Mouse (Mus musculus) right cerebral cortex, postnatal 10 days (tissue): ENCODE data around the gene B4galnt4.

Experiments
- DNase-seq, 2 experiments: peaks; one replicate each; pipeline ENCODE4 v3.0.0; 2021; ENCODE audit warnings: low spot score in 2 of 2

Gene B4galnt4

DNA sequence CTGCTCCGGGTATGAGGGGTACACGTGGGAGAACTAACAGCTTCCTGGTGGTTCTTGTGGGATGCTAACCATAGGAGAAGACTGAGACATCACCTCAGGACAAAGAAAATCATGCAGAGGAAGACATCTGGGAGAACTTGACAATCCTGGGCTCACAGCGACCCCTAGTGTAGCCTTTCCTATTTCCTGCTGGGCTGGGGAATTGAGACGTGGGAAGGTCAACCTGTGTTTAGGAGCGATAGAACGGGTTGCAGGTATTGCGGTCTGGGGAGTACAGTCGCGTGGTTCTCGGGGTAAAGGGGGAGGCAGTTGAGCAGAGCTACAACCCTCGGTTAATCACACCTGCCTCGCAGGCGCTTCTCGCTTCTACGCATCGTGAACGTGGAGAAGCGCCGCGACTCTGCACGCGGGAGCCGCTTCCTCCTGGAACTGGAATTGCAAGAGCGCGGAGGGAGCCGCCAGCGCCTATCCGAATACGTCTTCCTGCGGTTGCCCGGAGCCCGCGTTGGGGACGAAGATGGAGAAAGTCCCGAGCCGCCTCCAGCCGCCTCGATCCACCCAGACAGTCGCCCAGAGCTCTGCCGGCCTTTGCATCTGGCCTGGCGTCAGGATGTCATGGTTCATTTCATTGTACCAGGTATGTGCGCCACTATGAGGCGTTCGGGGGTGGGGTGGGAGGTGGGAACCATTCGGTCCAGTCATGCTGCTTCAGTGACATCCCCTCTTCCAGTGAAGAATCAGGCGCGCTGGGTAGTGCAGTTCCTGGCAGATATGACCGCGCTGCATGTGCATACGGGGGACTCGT is 9.4 kb downstream of the B4galnt4 start:
- DNase-seq = peak; percentile 83 to 84

- peak in 1 of 2 experiments; percentile 48 for DNase-seq
Observed at GRCm38 (mm10) chr7:141072017-141072745, 11.3 kb downstream of the B4galnt4 start.

DNA sequence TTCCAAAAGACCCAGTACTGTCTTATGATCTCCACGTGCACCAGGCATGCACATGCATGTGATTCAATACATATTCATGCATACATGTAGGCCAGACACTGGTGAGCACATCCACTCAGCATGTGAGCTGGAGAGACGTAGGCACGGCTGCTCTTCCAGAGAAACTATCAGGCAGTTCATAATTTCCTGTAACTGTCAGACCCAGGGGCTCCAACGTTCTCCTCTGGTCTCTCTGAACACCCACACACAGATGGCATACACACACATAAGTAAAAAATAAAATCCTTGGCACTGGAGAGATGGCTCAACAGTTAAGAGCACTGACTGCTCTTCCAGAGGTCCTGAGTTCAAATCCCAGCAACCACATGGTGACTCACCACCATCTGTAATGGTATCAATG is 12.9 kb downstream of the B4galnt4 start:
- DNase-seq = peak in 1 of 2 experiments; percentile 51

GRCm38 (mm10) chr7:141077841-141078240 is 16.9 kb downstream of the B4galnt4 start, which contains the start of gene Pkp3:
Gene Pkp3 (plus strand): TSS chr7:141078218.
- no peak for DNase-seq

DNA sequence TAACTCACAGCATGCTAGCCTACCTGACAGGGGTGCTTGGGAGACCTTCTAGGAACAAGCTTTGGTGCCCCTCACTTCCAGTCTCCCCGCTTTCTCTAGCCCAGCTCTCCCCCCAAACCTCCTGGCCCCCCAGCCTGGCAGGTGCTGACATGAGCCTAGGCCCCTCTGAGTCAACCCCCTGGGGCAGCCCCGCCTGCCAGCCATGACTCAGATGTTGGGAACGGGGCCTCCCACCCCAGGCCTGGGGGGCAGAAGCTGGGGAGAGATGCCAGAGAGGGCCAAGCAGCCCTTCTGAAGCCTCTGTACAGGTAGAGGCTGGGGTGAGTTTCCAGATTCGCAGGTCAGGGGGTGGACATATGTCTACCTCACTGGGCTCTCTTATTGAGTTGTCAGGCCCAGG is 18.0 kb downstream of the B4galnt4 start:
- DNase-seq = no peak

DNA sequence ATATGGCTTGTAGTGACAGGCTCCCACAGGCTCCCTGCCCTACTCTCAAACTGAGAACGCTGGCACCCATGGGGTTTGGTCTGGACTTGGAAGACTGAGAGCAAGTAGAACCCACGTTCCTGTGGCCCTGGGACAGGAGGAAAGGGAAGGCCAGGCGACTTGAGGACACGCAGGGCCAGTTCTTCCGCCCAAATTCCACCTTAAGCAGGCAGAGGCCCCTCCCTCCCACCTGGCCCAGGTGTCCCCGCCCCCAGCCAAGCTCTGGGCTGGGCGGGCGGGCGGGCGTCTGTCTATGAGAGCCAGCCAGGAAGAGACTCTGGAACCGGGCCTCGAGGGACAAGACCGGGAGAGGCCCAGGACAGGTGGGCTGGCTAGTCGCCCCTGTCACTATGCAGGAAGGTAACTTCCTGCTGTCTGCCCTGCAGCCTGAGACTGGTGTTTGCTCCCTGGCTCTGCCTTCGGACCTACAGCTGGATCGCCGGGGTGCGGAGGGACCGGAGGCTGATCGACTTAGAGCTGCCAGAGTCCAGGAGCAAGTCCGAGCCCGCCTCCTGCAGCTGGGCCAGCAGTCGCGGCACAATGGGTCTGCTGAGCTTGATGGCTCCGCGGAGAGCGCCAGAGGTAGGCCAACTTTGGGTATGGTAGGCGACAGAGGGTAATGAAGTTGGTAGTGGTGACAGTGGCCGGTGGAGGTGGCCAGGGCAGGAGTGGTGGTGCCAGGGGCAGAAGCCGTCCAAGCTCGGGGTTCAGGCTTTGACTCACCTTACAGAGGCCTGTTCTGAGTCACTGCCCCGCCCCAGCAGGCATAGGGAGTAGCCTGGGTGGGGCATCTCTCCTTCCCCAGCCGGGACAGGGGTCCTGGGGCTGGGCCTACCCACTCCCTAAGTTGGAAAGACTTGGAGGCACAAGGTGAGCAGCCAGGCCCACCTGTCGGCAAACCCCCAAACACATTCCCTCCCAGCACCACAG is 18.9 kb downstream of the B4galnt4 start:
- no peak for DNase-seq

DNA sequence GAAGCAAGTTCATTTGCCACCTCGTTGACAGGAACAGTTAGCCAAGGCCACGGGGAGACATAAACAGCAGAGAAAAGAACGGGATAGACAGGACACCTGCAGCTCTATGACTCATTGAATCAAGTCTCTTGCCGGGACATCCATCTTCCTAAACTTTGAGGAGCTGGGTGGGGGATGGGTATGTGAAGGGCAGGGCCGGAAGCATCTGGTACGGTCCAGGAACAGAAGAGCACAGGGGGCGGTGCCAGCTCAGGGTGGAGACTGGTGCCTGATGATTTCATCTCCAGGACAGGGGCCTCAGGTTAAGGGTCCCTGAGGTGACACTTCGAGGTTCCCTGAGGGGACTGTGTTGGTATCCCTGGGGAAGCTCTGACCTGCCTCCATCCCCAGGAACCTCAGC is 27.0 kb downstream of the B4galnt4 start:
- no peak for DNase-seq

DNA sequence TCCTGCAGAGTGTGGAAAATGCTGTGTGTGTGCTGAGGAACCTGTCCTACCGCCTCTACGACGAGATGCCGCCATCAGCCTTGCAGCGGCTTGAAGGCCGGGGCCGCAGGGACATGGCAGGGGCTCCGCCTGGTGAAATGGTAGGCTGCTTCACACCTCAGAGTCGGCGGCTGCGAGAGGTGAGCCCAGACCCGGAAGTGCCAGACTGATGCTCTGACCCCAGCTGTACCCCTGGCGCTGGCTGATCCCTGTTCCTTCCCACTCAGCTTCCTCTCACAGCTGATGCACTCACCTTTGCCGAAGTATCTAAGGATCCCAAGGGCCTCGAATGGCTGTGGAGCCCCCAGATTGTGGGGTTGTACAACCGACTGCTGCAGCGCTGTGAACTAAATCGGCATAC is 27.6 kb downstream of the B4galnt4 start:
- no peak for DNase-seq

GRCm38 (mm10) chr7:141090228-141090627 is 29.3 kb downstream of the B4galnt4 start:
- DNase-seq = no peak

DNA sequence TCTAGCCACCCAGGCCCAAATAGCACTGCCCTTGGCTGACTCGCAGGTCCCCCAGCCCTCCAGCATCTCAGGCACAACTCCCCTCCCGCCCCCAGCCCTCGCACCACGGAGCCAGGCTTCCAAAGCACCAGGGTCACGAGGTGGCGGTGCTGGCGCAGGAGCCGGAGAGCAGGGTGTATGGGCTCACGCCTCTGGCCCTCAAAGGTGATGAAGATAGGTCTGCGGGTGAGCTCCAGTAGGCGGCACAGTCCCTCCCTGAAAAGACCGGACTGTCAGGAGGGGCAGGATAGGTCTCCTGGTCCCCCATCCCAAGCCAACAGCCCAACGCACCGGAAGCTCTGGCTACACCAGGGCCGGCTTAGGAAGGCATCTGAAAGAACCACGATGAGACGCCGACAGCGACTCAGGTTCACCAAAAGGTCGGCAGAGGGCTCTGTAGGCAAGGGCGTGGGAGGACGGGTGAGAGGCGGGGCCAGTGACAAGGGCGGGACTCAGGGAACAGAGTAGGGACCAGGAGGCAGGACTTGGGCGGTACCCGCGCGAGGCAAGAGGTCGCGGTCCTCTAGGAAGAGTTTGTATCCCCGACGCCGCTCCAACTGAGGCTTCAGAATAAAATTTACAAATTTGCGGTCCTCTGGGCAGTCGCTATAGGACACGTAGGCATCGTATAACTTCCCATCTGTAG is 31.3 kb downstream of the B4galnt4 start:
- DNase-seq = peak; percentile 63 to 75

DNA sequence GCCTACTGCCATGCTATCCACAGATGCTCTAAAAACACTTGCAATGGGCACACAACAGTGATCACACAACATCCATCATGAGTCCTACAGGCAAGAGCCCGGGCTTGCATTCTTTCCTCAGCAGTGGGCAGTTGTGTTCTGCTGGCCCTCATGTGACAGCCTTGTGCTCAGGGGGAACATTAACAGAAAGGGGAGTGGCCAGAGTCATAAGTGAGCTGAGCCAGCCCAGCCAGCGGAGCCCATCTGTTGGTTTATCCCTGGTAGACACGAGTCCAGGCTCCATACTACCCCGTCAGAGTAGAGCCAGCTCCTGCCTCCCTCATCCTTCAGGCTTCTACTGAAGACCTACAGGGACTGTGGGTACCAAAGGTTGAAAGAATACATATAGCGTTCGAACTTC is 33.0 kb downstream of the B4galnt4 start:
- DNase-seq = no peak

DNA sequence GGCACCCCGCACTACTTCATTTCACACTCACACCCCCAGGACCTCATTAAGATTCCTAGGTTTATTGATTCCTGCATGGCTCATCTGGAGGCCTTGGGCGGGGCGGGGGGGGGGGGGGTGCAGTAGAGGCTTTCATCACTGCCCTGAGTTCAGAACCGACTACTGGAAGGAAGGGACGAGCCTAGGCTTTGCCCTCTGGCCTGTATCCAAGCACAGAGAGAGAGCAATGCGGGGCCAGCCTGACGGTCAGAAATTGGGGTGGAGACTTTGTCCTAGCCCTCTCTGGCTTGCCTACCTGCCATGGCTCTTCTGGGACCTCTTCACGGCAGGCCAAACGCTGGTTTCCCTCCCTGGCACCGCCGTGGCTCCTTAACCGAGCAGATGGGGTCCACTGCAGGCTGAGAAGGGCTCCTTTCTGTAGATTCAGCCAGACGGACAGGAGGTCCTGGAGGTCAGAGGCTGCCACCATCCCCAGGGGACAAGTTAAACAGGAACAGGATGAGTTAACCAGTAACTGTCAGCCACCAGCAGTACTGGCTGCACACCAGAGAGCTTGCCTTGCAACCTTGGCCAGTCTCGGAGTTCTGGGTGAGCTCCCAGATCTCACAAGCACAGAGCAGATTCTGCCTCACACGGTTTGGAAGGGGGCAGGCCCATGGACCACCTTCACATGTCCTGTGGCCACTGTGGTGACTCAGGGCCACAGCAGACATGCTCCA is 33.7 kb downstream of the B4galnt4 start:
- DNase-seq = no peak

- no peak for DNase-seq
Observed at GRCm38 (mm10) chr7:141096021-141096420, 35.1 kb downstream of the B4galnt4 start.

DNA sequence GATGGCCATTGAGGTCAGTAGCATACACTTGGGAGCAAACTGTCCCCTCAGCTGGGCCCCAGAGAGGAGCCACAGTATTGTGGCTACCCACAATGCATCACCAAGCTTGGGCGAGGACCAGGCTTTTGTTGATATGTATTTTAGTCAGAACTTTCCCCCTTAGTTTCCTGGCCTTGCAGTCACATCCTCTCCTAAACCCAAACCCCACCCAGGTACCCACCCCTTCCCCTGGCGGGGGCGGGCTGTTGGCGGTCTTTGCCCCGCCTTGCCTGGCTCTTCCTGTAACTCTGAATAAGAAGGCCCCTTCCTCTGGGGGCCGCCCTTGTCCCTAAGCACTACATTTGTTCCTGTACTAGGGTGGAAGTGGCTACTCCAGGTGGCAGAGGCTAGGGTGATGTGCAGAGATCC is 35.7 kb downstream of the B4galnt4 start:
- no peak for DNase-seq

- DNase-seq = no peak
Observed at GRCm38 (mm10) chr7:141097177-141097576, 36.3 kb downstream of the B4galnt4 start.

DNA sequence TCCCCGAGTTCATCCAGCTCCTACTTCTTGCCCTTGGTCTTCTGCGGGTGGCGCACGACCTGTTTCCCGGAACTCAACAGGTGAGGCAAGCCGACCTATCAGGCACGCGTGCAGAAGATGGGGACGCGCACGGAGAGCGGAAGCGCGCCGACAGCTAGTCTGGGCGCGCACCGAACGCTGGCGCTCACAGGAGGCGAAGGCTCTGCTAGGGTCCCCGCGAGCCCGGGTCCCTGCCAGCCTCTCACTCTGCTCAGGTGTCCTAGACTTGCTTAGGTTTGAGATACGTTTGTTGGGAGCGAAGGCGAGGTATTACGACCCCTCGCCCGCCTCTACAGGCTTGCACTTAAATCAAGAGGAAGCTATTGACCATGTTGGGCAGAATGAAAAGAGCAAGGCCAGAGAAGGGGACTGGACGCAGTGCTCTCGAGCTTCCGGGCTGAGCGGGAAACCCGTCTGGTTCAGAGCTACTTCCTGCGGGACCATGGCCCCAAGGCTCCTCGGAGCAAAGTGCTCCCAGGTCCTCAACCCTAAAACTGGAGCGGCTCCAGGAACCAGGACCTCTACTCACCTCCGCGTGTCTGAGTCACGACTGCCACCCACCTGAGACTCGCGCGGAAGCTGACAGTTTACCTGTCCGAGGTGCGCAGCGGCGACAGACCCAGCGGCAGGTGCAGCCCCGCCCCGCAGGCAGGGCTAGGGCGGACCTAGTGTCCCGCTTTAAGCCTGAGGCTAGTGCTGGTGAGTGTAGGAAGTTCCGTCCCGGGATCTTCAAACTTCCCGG is 39.2 kb downstream of the B4galnt4 start, which contains the start of gene Sigirr:
Gene Sigirr (minus strand): TSS at position 662 of the 781 bp plus-strand sequence.
- DNase-seq = peak in 1 of 2 experiments; percentile 65

GRCm38 (mm10) chr7:141103161-141103560 is 42.3 kb downstream of the B4galnt4 start:
- DNase-seq = no peak

- DNase-seq = no peak
Observed at GRCm38 (mm10) chr7:141115874-141116273, 55.0 kb downstream of the B4galnt4 start.

GRCm38 (mm10) chr7:141117636-141118035 is 56.7 kb downstream of the B4galnt4 start, which contains the start of gene Ano9:
Gene Ano9 (minus strand): TSS chr7:141117806.
- DNase-seq = no peak

DNA sequence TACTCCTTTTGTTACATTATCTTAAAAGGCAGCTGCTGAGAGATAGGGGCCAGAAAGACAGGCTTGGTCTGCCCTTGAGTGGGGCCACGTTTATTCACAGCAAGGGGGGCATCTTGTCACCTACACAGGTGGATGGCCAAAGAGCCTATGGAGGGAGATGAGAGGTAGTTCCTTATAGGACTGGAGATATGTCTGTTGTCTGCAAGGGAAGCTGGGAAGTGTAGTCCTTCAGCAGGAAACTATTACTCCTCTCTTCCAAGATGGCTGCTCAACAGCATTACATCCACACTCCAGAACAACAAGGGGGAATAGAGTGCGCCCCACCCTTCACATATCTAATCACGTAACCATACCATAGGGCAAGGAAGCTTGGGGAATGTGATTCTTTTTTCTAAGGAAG is 58.6 kb downstream of the B4galnt4 start:
- DNase-seq = no peak
